Mouse (Mus musculus): ENCODE data around the gene Arsb.
"Not testable (repeated sequence)": the region's sequence is repeated elsewhere in the genome, so short reads cannot be mapped to it uniquely, and the experiment has no call there.

Gene Arsb

DNA sequence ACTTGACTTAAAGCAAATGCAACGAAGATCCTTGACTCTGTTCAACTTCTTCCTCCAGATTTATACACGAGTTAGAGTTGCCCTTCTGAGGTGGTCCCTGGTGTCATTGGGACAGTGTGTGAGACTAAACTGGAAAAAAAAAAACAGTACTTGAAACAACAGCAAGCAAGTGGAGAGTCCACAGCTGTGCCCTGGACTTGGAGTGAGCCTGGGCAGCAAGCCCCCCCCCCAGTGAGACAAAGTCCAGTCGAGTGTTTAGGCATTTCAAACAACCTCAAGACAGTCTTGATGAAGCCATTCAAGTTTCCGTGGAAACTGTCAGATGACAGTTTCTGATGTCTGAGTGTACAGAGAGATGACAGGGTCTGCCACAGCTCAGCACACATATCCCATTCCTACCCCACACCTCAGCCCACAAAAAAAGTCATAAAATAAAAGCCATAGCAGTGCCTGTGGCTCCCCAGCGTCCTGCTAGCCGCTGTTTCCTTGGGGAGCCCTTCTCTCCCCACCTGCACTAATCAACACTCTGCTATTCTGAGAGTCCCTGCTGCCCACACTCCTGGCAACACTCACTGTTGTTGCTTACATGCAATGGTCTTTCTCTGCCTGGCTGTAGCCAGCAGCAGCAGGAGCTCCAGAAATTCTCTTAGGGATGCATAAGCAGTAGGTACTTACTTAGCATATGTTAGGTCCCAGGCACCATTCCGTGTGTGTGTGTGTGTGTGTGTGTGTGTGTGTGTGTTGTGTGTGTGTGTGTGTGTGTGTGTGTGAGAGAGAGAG is 159.3 kb downstream of the Arsb start:
- no peak for DNase-seq

DNA sequence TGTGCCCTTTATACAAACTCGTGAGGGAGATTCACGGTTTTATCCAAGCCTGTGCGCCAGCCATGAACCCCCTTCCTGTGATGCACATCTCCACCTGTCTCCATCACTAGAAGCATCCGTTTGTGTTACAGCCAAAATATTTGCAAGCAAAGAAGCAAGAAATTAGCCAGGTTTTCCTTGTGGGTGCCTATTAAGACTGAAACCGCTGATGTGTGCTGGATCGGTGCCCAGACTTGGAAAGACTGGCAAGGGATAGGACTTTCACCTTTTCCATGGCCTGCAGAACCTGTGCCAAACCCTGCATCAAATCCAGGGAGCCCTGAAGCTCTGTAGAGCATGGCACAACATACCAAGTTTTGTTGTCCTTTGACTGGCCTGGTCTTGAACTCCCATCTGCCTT is 165.0 kb downstream of the Arsb start:
- peak; percentile 35 for DNase-seq

GRCm38 (mm10) chr13:93938118-93938517 is 166.7 kb downstream of the Arsb start:
- no peak for DNase-seq

DNA sequence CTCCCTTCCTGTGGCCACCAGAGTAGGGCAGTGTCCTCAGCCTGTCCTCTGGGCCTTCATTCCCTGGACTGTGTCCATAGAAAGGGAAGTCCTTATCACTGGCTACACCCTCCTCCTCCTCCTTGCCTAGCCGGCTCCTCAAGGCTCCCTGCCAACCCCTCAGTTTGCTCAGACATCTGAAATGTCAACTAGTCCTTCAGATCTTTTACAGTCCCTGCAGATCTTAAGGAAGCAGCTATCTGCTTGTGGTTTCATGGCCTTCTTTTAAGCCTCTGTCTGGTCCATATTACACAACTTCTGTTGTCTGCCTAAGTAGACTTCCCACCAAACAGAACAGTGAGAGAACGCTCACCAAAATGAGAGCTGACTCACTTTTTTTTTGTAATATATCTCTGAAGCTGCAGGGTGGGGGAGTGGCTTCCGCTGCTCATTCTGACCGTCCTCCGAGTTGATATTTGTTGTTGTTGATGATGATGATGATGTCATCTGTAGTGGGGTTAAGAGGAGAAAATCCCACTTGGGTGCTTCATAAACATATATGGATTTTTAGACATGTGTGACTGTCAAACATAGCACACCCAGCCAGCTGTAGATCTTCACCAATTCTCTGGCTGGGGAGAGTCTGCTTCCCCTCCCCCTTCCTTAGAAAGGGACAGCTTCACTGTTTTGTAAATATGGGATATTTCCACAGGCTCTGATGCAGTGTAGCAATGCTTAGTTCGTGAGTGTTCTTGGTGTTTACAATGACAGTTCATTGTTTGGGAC is 168.1 kb downstream of the Arsb start:
- DNase-seq: no peak

DNA sequence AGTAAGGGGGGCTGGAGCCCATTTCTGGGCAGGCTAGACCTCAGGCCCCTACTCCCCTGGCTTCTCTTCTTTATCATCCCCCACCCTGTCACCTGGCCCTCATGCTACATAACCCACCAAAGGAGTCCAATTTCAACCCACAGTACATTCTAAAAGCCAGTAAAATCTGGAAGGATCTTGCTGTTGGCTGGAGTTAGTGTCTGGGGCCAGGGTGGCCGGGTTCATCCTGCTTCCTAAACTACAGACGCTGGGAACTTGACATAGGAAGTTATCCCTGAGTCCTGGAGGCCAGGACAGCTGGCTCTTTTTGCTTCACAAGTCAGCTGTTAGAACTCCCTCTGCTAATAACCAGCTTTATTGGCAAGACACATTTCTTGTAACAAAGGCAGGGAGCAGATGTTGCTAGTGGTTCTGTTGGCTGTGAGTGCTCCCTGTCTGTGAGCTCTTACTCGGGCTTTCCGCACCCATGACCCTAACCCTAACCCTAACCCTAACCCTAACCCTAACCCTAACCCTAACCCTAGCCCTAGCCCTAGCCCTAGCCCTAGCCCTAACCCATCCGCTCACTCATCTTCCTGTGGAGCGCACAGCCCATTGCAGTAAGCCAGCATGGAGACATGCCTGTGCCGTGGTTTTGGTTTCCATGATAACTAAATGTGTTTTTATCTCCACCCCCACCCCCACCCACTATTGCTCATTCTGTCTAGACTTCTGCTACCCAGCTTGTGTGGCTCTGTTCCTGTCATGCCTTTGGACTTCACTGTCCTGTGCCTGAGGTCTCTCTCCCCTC is 169.5 kb downstream of the Arsb start:
- DNase-seq: no peak

DNA sequence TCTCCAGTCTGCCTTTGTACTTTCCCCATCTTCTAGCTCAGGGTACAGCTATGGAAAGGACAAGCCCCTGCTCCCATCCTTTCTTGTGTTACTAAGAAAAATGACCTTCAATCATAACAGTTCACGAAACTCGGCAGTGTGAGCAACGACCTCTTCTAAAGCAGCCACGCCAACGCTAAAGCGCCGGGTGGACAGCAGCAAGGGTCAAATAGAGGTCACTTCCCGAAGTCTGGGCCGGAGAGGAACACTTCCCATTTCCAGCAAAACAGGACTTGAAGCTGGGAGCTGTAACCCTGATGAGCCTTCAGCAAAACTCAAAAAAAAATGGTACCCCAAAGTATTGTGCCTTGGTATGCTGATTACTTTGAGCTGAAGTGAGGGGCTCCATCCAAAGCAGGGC is 179.6 kb downstream of the Arsb start:
- DNase-seq: no peak

DNA sequence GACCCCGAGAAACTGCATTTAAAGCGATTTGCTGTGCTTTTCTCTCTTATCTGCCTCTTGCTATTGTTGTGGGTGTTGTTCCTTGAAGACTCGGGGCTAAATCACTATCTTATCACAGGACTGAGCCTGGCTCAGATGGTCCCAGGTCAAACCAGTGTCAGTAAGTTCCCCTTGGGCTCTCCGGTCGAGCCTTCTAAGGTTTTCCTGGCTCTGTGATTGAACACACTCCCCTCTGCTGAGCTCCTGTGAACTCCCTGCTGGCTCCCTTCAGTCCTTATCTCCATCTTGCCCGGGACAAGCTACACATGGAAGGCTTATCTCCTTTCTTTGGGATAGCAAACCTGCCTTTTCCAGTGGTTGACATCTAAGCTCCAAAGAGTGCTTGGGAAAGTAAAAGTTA is 180.1 kb downstream of the Arsb start:
- no peak for DNase-seq

GRCm38 (mm10) chr13:93952466-93952865 is 181.0 kb downstream of the Arsb start:
- DNase-seq: no peak

- no peak for DNase-seq
Measured at GRCm38 (mm10) chr13:93957907-93958306, 186.5 kb downstream of the Arsb start.

DNA sequence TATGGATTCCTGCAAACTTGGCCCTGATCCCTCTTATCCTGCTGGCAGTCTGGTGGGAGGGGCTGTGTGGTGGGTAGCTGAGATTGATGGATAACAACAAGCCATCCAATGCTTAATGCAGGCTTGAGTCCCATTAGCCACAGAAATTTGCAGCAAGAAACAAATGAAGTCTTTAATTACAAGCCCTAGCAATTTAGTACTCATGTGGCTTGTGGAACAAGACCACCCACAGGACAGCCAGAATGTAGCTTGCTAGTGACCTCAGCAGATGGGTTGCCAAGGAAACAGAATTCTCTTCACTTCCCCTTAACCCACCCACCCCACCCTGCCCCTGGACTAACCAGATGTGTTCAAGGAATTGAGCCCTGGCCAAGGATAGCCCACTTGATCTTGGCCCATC is 194.8 kb downstream of the Arsb start:
- no peak for DNase-seq

GRCm38 (mm10) chr13:93967138-93967537 is 195.7 kb downstream of the Arsb start:
- DNase-seq: no peak

GRCm38 (mm10) chr13:93970115-93970514 is 198.7 kb downstream of the Arsb start:
- no peak for DNase-seq

- DNase-seq: no peak
Measured at GRCm38 (mm10) chr13:93972423-93972822, 201.0 kb downstream of the Arsb start.

- no peak for DNase-seq
Measured at GRCm38 (mm10) chr13:93975668-93976067, 204.2 kb downstream of the Arsb start.

GRCm38 (mm10) chr13:93976897-93977530 is 205.6 kb downstream of the Arsb start:
- DNase-seq: no peak

GRCm38 (mm10) chr13:93978703-93979495 is 207.5 kb downstream of the Arsb start:
- no peak for DNase-seq

DNA sequence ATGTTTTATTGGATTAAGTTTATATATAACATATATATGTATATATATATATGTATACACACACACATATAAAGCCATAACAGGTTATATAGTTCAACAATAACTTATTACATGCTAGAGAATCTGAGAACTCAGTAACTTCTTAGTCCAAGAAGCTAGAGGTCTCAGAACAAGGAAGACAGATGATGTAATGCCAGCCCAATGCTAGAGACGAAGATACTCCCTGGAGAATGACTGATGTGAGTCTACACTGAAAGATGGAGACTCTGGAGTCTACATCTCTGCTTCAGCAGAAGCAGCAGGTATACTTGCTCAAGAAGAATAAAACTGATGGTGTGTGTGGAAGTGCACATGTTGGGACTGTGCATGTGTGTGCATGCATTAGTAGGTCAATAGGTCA is 208.3 kb downstream of the Arsb start:
- DNase-seq: no peak

DNA sequence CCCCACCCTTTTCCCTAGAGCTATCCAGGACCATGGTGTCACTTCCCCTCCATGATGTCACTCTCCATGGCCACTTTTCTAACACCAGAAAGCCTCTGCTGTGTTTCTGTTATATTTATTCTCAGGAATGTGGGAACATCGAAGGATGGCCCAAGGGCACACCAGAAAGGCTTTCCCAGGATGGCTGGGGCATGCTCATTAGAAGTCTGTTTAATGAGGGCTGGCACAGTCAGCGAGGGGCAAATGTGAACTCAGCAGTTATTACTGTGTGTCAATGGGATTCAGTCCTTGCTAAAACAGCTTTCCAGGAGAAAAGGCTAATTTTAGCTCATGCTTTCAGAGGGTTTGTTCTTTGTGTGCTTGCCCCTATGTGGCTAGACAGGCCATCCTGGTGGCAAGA is 213.1 kb downstream of the Arsb start:
- DNase-seq: no peak

GRCm38 (mm10) chr13:93985181-93985580 is 213.8 kb downstream of the Arsb start:
- DNase-seq: no peak

DNA sequence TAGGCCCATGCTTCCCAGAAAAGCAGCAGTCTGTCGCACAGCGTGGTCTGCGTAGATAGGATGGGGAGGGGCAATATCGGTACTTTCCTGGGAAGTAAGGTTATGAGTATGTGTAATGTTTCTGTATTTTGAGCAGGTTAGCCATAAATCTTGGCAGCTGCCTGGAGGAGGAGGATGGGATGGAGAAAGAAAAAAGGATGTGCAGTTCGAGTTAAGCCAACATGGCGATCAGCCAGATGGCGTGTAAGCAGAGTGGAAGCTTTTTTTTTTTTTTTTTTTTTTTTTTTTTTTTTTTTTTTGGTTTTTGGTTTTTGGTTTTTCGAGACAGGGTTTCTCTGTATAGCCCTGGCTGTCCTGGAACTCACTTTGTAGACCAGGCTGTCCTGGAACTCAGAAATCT is 214.3 kb downstream of the Arsb start:
- DNase-seq: not testable (repeated sequence)

DNA sequence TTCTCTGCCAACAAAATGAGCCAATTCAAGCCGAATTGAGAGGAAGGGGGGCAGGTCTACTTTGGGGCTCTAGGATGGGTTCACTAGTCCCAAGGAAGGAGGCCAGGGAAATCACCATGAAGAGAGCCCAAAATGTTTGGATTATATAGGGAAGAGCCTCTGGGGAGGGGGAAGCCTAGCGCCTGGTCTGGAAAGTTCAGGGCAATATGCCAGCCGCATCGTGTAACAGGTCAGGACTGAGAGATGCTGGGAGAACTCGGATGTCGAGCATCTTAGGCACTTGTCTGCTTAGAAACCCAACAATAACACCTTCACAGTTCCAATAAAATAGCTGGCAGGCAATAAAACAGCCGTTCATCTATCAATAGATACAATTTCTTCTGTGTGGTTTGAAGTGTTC is 216.2 kb downstream of the Arsb start:
- no peak for DNase-seq

DNA sequence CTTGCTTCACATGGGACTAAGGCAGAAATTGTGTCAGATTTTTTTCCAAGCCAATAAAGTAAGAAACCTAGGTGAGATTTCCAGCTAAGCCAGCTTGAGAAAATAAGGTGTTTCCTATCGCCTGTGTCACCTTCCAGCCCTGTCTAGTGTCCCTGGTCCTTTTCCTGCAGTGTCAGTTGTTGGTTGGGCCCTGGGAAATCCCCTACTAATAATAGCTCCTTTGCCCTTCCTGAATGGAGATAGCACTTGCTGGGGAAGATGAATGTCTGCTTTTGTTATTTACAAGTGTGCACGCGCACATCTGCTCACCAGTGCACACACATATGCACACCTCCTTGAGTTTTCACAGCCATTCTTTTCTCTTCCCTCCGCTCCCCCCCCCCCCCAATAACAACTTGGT is 217.8 kb downstream of the Arsb start:
- DNase-seq: no peak

All from cerebellum, adult 8-10 months (tissue).